Mouse (Mus musculus): Measurements from ENCODE around the gene Rabl6. TPM values are rescaled to one million over a fixed set of nuclear protein-coding genes. Genes with fewer than 3 reads are reported as not detected.
A peak's percentile ranks its signal among the peaks of the same experiment; 100 is the strongest.

Rabl6 gene
- total and polyA plus RNA-seq, 3 experiments: 34.6 to 62.0 (median 55.7) TPM

DNA sequence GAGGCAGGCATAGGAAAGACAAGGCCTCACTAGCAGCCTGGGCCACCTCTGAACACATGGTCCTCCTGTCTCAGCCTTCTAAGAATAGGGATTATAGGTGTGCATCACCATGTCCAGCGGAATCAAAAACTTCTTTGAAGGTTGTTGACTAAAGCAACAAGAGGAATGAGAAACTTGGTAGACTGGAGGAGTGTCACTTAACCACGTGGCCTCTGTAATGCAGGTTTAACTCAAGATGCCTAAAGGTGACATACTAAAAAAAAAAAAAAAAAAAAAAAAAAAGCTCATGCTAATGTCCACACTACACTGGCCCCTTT is 73.5 kb downstream of the Rabl6 start:
- peaks cover 52 to 79% of the 10 kb centered on the region in 2 experiments for H3K36me3 ChIP-seq (replicated peaks in 1 of 2; ENCODE audit: control insufficient read depth in 1 of 2, insufficient read depth in 1 of 2, low read length in 1 of 2)
- dilution Hi-C loops (cut with MboI; ENCODE audit: extremely low pct_ligation_motif_present, extremely low pct_unique_long_range_greater_than_20kb, low sequenced_read_pairs) (no loop called here), in situ Hi-C loops (cut with MboI; ENCODE audit: low pct_ligation_motif_present, low pct_unique_long_range_greater_than_20kb, low sequenced_read_pairs) (no loop called here)
- H3K27me3 ChIP-seq (replicated peaks): no peaks in the 10 kb centered on the region
- peak overlapping the region; percentile 95 for H3K27ac ChIP-seq (ENCODE audit: insufficient read depth, low read depth)
- H3K9ac ChIP-seq (ENCODE audit: insufficient read depth, low read depth): peak overlapping the region; percentile 61; the same call in 1 of the 2 replicates
- TF ChIP-seq MAZ (IDR thresholded peaks at IDR 0.05; ENCODE audit: low read depth, low read length): no peak
- peak; percentile 97 for TF ChIP-seq MYC (IDR thresholded peaks at IDR 0.05; ENCODE audit: low read depth, low read length)
- 0 out of 2 replicates have a peak, but pooled peaks have one; percentile 28 for TF ChIP-seq USF2 (conservative IDR thresholded peaks at IDR 0.05; ENCODE audit: low read depth, low read length)
- peak; percentile 10; the same call in 1 of the 2 replicates for TF ChIP-seq CHD1 (IDR thresholded peaks at IDR 0.05; ENCODE audit: low read depth, low read length)
- TF ChIP-seq ETS1 (conservative IDR thresholded peaks at IDR 0.05; ENCODE audit: low read depth, low read length): no peak
- TF ChIP-seq MXI1 (IDR thresholded peaks at IDR 0.05; ENCODE audit: low read depth, low read length): no peak; the same call in 1 of the 2 replicates
- TF ChIP-seq CTCF (conservative IDR thresholded peaks at IDR 0.05 in 1 of 2, IDR thresholded peaks at IDR 0.05 in 1 of 2; ENCODE audit: low read depth in 2 of 2, low read length in 2 of 2): no peak
- peak; percentile 85 for TF ChIP-seq MAX (IDR thresholded peaks at IDR 0.05; ENCODE audit: low read length)
- peak; percentile 81 for TF ChIP-seq ZNF384 (IDR thresholded peaks at IDR 0.05; ENCODE audit: low read depth, low read length)
- peak; percentile 13; the same call in 1 of the 2 replicates for TF ChIP-seq USF1 (IDR thresholded peaks at IDR 0.05; ENCODE audit: low read depth, low read length)
- peak; percentile 1; the same call in 1 of the 2 replicates for TF ChIP-seq HCFC1 (IDR thresholded peaks at IDR 0.05; ENCODE audit: low read depth, low read length)
- TF ChIP-seq POLR2AphosphoS2 (IDR thresholded peaks at IDR 0.05; ENCODE audit: low read depth, low read length): no peak
- TF ChIP-seq RCOR1 (conservative IDR thresholded peaks at IDR 0.05; ENCODE audit: low read depth, low read length): no peak
- no peak for DNase-seq (ENCODE audit: extremely low read depth)
- peaks cover 35% of the 10 kb centered on the region for H3K79me2 ChIP-seq (replicated peaks; ENCODE audit: control insufficient read depth, extremely low read depth, insufficient read depth, poor library complexity, severe bottlenecking)
- H3K9me3 ChIP-seq (replicated peaks; ENCODE audit: low read length): no peaks in the 10 kb centered on the region
- peak overlapping the region; percentile 46; the same call in 1 of the 2 replicates for H3K4me2 ChIP-seq (ENCODE audit: insufficient read depth, low read depth, poor library complexity, severe bottlenecking)
- peaks cover 24 to 70% of the 10 kb centered on the region in 2 experiments for H3K4me1 ChIP-seq (ENCODE audit: control insufficient read depth in 1 of 2, insufficient read depth in 2 of 2)
- no peak overlapping the region for H3K4me3 ChIP-seq (replicated peaks in 1 of 3; ENCODE audit: low read depth in 2 of 3, low read length in 2 of 3, poor library complexity in 1 of 3)

DNA sequence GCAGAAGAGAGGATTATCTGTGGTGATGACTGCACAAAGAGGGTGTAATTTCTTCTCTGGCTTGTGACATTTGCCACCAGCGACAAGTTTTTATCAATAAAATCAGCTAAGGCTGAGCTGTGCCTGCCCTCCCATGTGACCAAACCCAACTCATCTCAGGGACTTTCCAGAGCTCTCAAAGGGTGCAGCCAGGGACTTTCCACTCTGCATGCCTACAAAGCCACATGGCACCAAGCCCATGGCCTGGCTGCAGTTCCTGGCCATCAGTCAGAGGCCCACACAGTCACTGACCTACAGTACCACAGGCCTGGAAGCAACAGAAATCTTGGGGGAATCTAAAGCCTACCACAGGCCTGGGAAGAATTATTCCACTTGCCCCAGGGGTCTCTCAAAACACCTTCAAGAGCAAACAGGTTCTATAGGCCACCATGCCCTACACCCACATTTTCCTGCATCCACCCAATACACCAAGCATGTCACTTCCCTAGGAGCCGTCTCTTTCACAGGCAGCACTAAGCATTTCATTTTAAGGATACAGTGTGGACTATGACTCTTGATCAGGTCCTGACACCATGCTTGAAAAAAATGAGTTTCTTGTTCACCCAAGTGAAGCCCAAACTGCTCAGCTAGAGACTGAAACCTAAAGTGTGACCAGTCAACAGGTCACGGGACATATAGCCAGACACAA is 74.0 kb downstream of the Rabl6 start:
- dilution Hi-C loops (cut with MboI; ENCODE audit: extremely low pct_ligation_motif_present, extremely low pct_unique_long_range_greater_than_20kb, low sequenced_read_pairs): no loop called here
- TF ChIP-seq CHD1 (IDR thresholded peaks at IDR 0.05; ENCODE audit: low read depth, low read length) (no peak), ETS1 (conservative IDR thresholded peaks at IDR 0.05; ENCODE audit: low read depth, low read length) (peak; percentile 72), RCOR1 (conservative IDR thresholded peaks at IDR 0.05; ENCODE audit: low read depth, low read length) (no peak), HCFC1 (IDR thresholded peaks at IDR 0.05; ENCODE audit: low read depth, low read length) (peak; percentile 49), TBP (conservative IDR thresholded peaks at IDR 0.05; ENCODE audit: low read depth, low read length) (peak; percentile 69), MAX (IDR thresholded peaks at IDR 0.05; ENCODE audit: low read length) (peak; percentile 98), SMC3 (IDR thresholded peaks at IDR 0.05; ENCODE audit: low read depth, low read length) (no peak; the same call in 1 of the 2 replicates), ZKSCAN1 (IDR thresholded peaks at IDR 0.05; ENCODE audit: borderline replicate concordance, low read depth, low read length) (no peak), JUND (conservative IDR thresholded peaks at IDR 0.05; ENCODE audit: low read depth, low read length) (no peak), GABPA (IDR thresholded peaks at IDR 0.05; ENCODE audit: insufficient replicate concordance, low read depth, low read length) (no peak), JUN (IDR thresholded peaks at IDR 0.05; ENCODE audit: insufficient read depth, low read depth, low read length) (0 out of 2 replicates have a peak, but pooled peaks have one; percentile 9), UBTF (IDR thresholded peaks at IDR 0.05; ENCODE audit: low read depth, low read length) (no peak), MYC (IDR thresholded peaks at IDR 0.05; ENCODE audit: low read depth, low read length) (peak; percentile 99), PAX5 (IDR thresholded peaks at IDR 0.05; ENCODE audit: low read length) (no peak), POLR2AphosphoS2 (IDR thresholded peaks at IDR 0.05; ENCODE audit: low read depth, low read length) (no peak), USF1 (IDR thresholded peaks at IDR 0.05; ENCODE audit: low read depth, low read length) (peak; percentile 89), NRF1 (IDR thresholded peaks at IDR 0.05; ENCODE audit: low read depth, low read length) (no peak), CHD2 (IDR thresholded peaks at IDR 0.05; ENCODE audit: low read length) (no peak), MAFK (IDR thresholded peaks at IDR 0.05; ENCODE audit: insufficient replicate concordance, low read length) (no peak), ZMIZ1 (IDR thresholded peaks at IDR 0.05; ENCODE audit: low read depth, low read length) (no peak), CTCF (conservative IDR thresholded peaks at IDR 0.05 in 1 of 2, IDR thresholded peaks at IDR 0.05 in 1 of 2; ENCODE audit: low read depth in 2 of 2, low read length in 2 of 2) (no peak), USF2 (conservative IDR thresholded peaks at IDR 0.05; ENCODE audit: low read depth, low read length) (peak; percentile 81), NELFE (IDR thresholded peaks at IDR 0.05; ENCODE audit: low read depth, low read length) (no peak), MEF2A (IDR thresholded peaks at IDR 0.05; ENCODE audit: borderline replicate concordance, low read depth, low read length) (peak; percentile 78; the same call in 1 of the 2 replicates), E2F4 (IDR thresholded peaks at IDR 0.05; ENCODE audit: insufficient replicate concordance, low read depth, low read length) (no peak)

More for the DNA sequence above, 74.0 kb downstream of the Rabl6 start:
- DNase-seq (ENCODE audit: extremely low read depth): peak; percentile 90
- peaks cover 31% of the 10 kb centered on the region for H3K79me2 ChIP-seq (replicated peaks; ENCODE audit: control insufficient read depth, extremely low read depth, insufficient read depth, poor library complexity, severe bottlenecking)
- H3K4me1 ChIP-seq (ENCODE audit: control insufficient read depth in 1 of 2, insufficient read depth in 2 of 2): peaks cover 20 to 65% of the 10 kb centered on the region in 2 experiments
- no peaks in the 10 kb centered on the region for H3K27me3 ChIP-seq (replicated peaks)
- no peak overlapping the region for H3K4me3 ChIP-seq (replicated peaks in 1 of 3; ENCODE audit: low read depth in 2 of 3, low read length in 2 of 3, poor library complexity in 1 of 3)
- in situ Hi-C loops (cut with MboI; ENCODE audit: low pct_ligation_motif_present, low pct_unique_long_range_greater_than_20kb, low sequenced_read_pairs): no loop called here
- no peaks in the 10 kb centered on the region for H3K9me3 ChIP-seq (replicated peaks; ENCODE audit: low read length)
- H3K9ac ChIP-seq (ENCODE audit: insufficient read depth, low read depth): peak overlapping the region; percentile 61
- peaks cover 57 to 79% of the 10 kb centered on the region in 2 experiments for H3K36me3 ChIP-seq (replicated peaks in 1 of 2; ENCODE audit: control insufficient read depth in 1 of 2, insufficient read depth in 1 of 2, low read length in 1 of 2)
- peak overlapping the region; percentile 95 for H3K27ac ChIP-seq (ENCODE audit: insufficient read depth, low read depth)
- H3K4me2 ChIP-seq (ENCODE audit: insufficient read depth, low read depth, poor library complexity, severe bottlenecking): peak overlapping the region; percentile 46

All from CH12.LX (cell line).